Mouse (Mus musculus): Measurements from ENCODE around the gene Tpi1. TPM values are rescaled to one million over a fixed set of nuclear protein-coding genes. Genes with fewer than 3 reads are reported as not detected.

The Tpi1 gene
- total and polyA plus RNA-seq, 3 experiments: 102 to 1,182 (median 440) TPM

DNA sequence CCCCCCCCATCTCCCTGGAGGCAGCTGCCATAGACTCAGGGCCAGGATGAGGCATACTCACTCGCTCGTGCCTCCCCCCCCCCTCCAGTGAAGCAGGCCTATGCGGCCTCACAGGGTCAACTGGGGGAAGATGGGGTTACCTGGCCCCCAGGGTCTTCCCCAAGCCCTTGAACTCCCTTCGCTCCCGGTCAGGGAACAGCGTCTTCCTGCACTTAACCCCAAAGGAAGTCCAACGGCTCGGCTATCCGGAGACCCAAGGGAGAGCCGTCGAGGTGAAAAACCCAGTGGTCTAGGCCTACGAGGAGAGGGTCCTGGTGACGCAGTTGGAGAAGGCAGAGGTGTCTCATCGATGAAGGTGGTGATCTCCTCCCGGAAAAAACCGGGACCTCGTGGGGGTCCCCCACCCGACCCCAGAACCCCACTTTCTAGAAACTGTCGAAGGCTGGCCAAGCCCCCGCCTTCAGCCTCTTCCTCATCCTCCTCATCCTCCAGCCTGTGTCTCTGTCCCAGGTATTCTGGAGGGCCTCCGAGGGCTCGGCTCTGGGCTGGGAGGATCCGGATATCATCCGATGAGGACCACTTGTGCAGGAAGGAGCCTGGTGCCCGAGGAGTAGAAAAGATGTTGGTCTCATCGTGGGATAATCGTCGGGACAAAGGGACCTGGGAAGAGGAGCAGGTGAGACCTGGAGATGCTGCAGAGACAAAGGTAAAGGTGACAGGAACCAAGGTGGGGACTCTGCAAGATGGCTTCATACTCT lies 44.6 kb upstream of the Tpi1 start:
- no peak overlapping the region for H3K4me3 ChIP-seq (ENCODE audit: control insufficient read depth in 1 of 2, insufficient read depth in 1 of 2, low read depth in 2 of 2, low read length in 2 of 2)
- no peaks in the 10 kb centered on the region for H3K9me3 ChIP-seq (replicated peaks; ENCODE audit: insufficient read depth, low read length)
- H3K27me3 ChIP-seq (ENCODE audit: control insufficient read depth in 1 of 2, insufficient read depth in 2 of 2, low read length in 2 of 2): peaks cover under 1 to 7% of the 10 kb centered on the region in 2 experiments
- DNase-seq (ENCODE audit: low read depth, low spot score): no peak
- TF ChIP-seq MAFK (IDR thresholded peaks at IDR 0.05; ENCODE audit: borderline replicate concordance, low read depth, low read length) (no peak), MEF2A (IDR thresholded peaks at IDR 0.05; ENCODE audit: extremely low read depth, insufficient replicate concordance, low read depth, low read length, poor library complexity, severe bottlenecking) (no peak), NELFE (IDR thresholded peaks at IDR 0.05; ENCODE audit: low read depth, low read length) (no peak), BHLHE40 (IDR thresholded peaks at IDR 0.05; ENCODE audit: borderline replicate concordance, low read depth, low read length) (no peak), MAX (IDR thresholded peaks at IDR 0.05; ENCODE audit: low read length) (no peak), POLR2A (IDR thresholded peaks at IDR 0.05; ENCODE audit: control insufficient read depth in 1 of 2, insufficient read depth in 1 of 2, low read depth in 1 of 2, low read length in 2 of 2, poor library complexity in 1 of 2) (no peak), MYB (IDR thresholded peaks at IDR 0.05; ENCODE audit: low read depth, low read length) (no peak), ETS1 (IDR thresholded peaks at IDR 0.05; ENCODE audit: low read depth, low read length) (no peak), CTCF (IDR thresholded peaks at IDR 0.05 in 2 of 3, conservative IDR thresholded peaks at IDR 0.05 in 1 of 3; ENCODE audit: control insufficient read depth in 1 of 3, insufficient read depth in 1 of 3, low read depth in 2 of 3, low read length in 3 of 3, poor library complexity in 1 of 3, severe bottlenecking in 1 of 3) (no peak)
- no peaks in the 10 kb centered on the region for H3K79me2 ChIP-seq (ENCODE audit: control insufficient read depth, insufficient read depth, low read length, poor library complexity)
- peaks cover 0 to 3% of the 10 kb centered on the region in 2 experiments; a peak in 1 of 4 replicates for H3K4me1 ChIP-seq (ENCODE audit: control insufficient read depth in 1 of 2, insufficient read depth in 2 of 2, low read length in 2 of 2)
- H3K9ac ChIP-seq (ENCODE audit: control insufficient read depth, low read depth, low read length, poor library complexity, severe bottlenecking): no peak overlapping the region
- no peak overlapping the region for H3K27ac ChIP-seq (ENCODE audit: control insufficient read depth, low read depth, low read length)
- no peaks in the 10 kb centered on the region for H3K36me3 ChIP-seq (ENCODE audit: control insufficient read depth in 1 of 2, insufficient read depth in 2 of 2, low read length in 2 of 2)

DNA sequence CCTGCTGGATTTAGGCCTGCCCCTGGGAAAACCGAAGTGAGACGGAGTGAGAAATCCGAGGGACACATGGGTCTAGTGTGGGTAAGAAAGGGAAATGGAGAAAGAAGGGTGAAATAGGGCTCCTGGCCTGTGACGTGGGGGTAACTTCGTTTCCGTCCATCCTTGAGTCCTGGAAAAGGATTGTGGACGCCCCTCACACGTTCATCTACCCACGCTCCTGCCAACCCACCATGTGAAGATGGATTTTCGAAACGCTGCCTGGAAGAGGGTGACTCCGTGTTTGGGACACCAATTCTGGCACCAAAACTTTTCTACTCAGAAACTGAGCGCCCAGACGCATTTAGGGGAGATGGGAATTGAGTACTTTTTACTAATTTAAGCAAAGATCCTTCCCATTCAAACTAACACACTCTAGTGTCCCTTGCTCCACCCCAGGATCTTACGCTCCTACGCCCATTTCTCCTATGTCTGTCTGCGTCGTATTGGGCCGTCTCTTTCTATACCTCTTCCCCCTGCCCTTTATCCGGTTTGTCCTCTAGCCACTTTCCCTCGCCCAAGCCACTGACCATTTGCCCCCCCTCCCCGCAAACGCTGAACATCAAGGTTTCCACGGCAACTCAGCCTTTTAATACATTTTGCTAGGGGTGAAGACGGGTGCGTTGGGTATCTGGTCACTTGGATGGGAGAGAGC lies 43.9 kb upstream of the Tpi1 start:
- Histone ChIP-seq H3K4me1 (ENCODE audit: control insufficient read depth in 1 of 2, insufficient read depth in 2 of 2, low read length in 2 of 2) (peaks cover 0 to 3% of the 10 kb centered on the region in 2 experiments; a peak in 1 of 4 replicates), H3K9me3 (replicated peaks; ENCODE audit: insufficient read depth, low read length) (no peaks in the 10 kb centered on the region), H3K27ac (ENCODE audit: control insufficient read depth, low read depth, low read length) (no peak overlapping the region), H3K9ac (ENCODE audit: control insufficient read depth, low read depth, low read length, poor library complexity, severe bottlenecking) (no peak overlapping the region), H3K27me3 (ENCODE audit: control insufficient read depth in 1 of 2, insufficient read depth in 2 of 2, low read length in 2 of 2) (peaks cover 6 to 7% of the 10 kb centered on the region in 2 experiments), H3K36me3 (ENCODE audit: control insufficient read depth in 1 of 2, insufficient read depth in 2 of 2, low read length in 2 of 2) (no peaks in the 10 kb centered on the region), H3K79me2 (ENCODE audit: control insufficient read depth, insufficient read depth, low read length, poor library complexity) (no peaks in the 10 kb centered on the region), H3K4me3 (ENCODE audit: control insufficient read depth in 1 of 2, insufficient read depth in 1 of 2, low read depth in 2 of 2, low read length in 2 of 2) (no peak overlapping the region)
- TF ChIP-seq CHD2 (IDR thresholded peaks at IDR 0.05; ENCODE audit: low read length) (no peak), MYC (IDR thresholded peaks at IDR 0.05; ENCODE audit: low read depth, low read length) (no peak), POLR2A (IDR thresholded peaks at IDR 0.05; ENCODE audit: control insufficient read depth in 1 of 2, insufficient read depth in 1 of 2, low read depth in 1 of 2, low read length in 2 of 2, poor library complexity in 1 of 2) (no peak), USF1 (IDR thresholded peaks at IDR 0.05; ENCODE audit: low read depth, low read length) (no peak), MAX (IDR thresholded peaks at IDR 0.05; ENCODE audit: low read length) (no peak), USF2 (IDR thresholded peaks at IDR 0.05; ENCODE audit: borderline replicate concordance in 1 of 2, insufficient read depth in 1 of 2, low read depth in 1 of 2, low read length in 2 of 2) (no peak), RAD21 (IDR thresholded peaks at IDR 0.05; ENCODE audit: low read depth, low read length) (no peak), MAZ (IDR thresholded peaks at IDR 0.05; ENCODE audit: low read depth, low read length) (no peak), NELFE (IDR thresholded peaks at IDR 0.05; ENCODE audit: low read depth, low read length) (no peak), TAL1 (IDR thresholded peaks at IDR 0.05; ENCODE audit: low read length) (no peak)
- DNase-seq (ENCODE audit: low read depth, low spot score): no peak
